Mouse (Mus musculus) layer of hippocampus, adult 2 months (tissue): Measurements from ENCODE around the gene Nab2. TPM values are rescaled to one million over a fixed set of nuclear protein-coding genes. Genes with fewer than 3 reads are reported as not detected.
A peak's percentile ranks its signal among the peaks of the same experiment; 100 is the strongest.

Experiments
- DNase-seq, 2 experiments: peaks; one replicate each; pipeline ENCODE4 v3.0.0; 2022; ENCODE audit warnings: low spot score in 2 of 2
- H3K27ac ChIP-seq: fragments of 200-600 bp; 2 replicates; pipeline ENCODE4 v1.8.1; 2022
- H3K4me3 ChIP-seq: fragments of 200-600 bp; 2 replicates; pipeline ENCODE4 v1.8.1; 2022; ENCODE audit warnings: mild to moderate bottlenecking
- CTCF ChIP-seq: fragments of 200-600 bp; conservative IDR thresholded peaks from 2 replicates; pipeline ENCODE4 v1.8.1; 2022; ENCODE audit warnings: antibody characterized with exemption, mild to moderate bottlenecking, moderate library complexity
- total RNA-seq, 2 experiments: library from RNA; stranded (reverse); gene quantifications; 2 replicates each; pipeline ENCODE4 v1.2.3; 2021

Nab2 gene
- total RNA-seq, 2 experiments from 2014 or later = 44.0 to 44.4 TPM

DNA sequence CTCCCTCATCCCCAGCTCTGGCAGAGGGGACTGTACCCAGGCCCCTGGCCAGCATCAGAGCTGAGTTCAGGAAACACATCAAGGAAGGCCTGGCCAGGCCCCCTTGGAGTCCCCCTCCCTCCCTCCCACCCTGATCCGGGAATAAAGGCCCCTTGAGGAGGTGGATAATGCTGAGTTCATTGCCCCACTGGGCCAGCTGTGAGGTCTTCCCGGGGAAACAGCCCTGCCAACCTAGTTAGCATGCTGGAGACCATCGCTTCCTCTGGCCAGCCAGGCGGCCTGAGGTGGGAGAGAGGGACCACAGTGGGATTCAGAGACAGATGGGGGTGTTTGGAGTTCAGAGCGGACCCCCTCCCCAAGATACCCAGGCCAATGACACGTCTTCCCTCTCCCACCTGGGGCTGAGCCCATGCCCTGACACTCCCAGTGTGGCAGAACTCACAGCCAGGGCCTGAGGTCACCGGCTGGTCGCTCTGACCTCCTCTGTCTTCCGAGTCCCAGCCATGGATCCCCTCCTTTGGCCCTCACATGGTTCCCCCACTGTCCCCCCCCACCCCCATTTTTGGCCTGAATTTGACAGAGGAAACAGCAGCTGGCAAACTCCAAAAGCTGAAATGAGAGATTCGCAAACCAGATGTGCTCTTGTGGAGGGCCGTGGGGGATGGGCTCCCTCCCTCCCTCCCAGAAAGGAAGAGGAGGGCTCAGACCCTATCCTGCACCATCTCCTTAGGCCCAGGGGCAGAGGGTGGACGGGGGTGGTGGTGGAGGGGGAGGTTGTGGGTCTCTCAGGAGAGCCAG lies 53.9 kb downstream of the Nab2 start:
- Histone ChIP-seq H3K4me3 (no peak overlapping the region), H3K27ac (peak overlapping the region; percentile 99)
- DNase-seq = peak in 1 of 2 experiments; percentile 73
- TF ChIP-seq CTCF = no peak

DNA sequence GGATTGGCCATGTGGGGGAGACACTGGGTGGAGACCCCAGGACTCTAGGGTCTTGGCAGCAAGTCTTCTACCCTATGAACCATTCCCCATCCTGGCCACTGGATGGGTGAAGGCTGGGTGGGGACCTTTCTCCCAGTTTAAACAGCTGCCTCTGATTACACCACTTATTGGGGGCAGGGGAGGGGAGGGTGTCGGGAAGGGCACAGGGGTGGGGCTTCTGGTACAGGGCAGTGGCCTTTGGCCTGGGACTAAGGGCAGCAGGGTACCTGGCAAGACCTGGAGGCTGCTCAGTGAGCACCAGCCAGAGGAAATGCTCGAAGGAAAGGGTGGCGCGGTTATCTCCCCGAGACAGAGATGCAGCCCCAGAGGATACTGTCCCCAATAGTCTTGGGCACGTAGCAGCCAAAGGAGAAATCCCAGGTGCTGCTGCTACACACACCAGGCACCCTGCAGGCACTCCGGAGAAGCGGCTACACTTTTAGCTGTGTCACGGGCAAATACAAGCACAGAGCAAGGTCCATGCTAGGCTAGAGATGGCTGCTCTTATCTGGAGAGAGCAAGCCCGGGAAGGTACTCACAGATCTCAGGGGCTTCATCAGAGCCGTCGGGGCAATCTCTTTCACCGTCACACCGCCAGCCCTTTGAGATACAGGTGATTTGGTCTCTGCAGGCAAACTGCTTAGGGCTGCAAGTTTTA lies 56.1 kb downstream of the Nab2 start:
- H3K27ac ChIP-seq = peak overlapping the region; percentile 99; the same call in 1 of the 2 replicates
- H3K4me3 ChIP-seq = no peak overlapping the region
- TF ChIP-seq CTCF = no peak
- DNase-seq = no peak

Other genes with a start within 250 kb of the Nab2 start
- 1 to 10 TPM; 2.4 to 8.1 TPM for gene Stac3, start 166.9 kb downstream of the Nab2 start, total RNA-seq
- 1 to 10 TPM; 3.5 to 3.7 TPM for gene Ndufa4l2, start 153.6 kb downstream of the Nab2 start, total RNA-seq
- gene Shmt2, start 146.1 kb downstream of the Nab2 start, total RNA-seq = 10 to 100 TPM; 25.4 to 27.6 TPM
- 1 to 10 TPM; 1.2 to 1.6 TPM for gene Nxph4, start 134.0 kb downstream of the Nab2 start, total RNA-seq
- gene Lrp1, start 47.4 kb downstream of the Nab2 start, total RNA-seq = 100 to 1,000 TPM; 288 to 310 TPM
- 1 to 10 TPM; 6.4 to 6.7 TPM for gene Stat6, start 25.6 kb downstream of the Nab2 start, total RNA-seq
- 1 to 10 TPM; 5.8 to 6.8 TPM for gene Nemp1, start 1.7 kb downstream of the Nab2 start, total RNA-seq
- 1 to 10 TPM in 1 of 2 experiments, under 1 TPM in 1; 0.59 to 1.1 TPM for gene Myo1a, start 36.6 kb upstream of the Nab2 start, total RNA-seq
- 1 to 10 TPM; 2.2 to 3.6 TPM for gene Tac2, start 55.9 kb upstream of the Nab2 start, total RNA-seq
- 10 to 100 TPM; 10.5 to 11.5 TPM for gene Zbtb39, start 71.0 kb upstream of the Nab2 start, total RNA-seq
- 1 to 10 TPM; 1.2 to 1.7 TPM for gene Gpr182, start 83.2 kb upstream of the Nab2 start, total RNA-seq
- under 1 TPM in 1 of 2 experiments, not detected in 1; 0.18 TPM for gene Rdh1, start 91.2 kb upstream of the Nab2 start, total RNA-seq
- under 1 TPM in 1 of 2 experiments, not detected in 1; 0.39 TPM for gene Rdh16f1, start 91.2 kb upstream of the Nab2 start, total RNA-seq
- under 1 TPM in 1 of 2 experiments, not detected in 1; 0.61 TPM for gene Rdh9, start 107.8 kb upstream of the Nab2 start, total RNA-seq
- under 1 TPM; 0.17 to 0.26 TPM for gene Rdh16, start 132.6 kb upstream of the Nab2 start, total RNA-seq
- not detected for gene Rdh19, start 181.4 kb upstream of the Nab2 start, total RNA-seq
- gene Rdh16f2, start 197.9 kb upstream of the Nab2 start, total RNA-seq = not detected
- not detected for gene Rdh7, start 220.2 kb upstream of the Nab2 start, total RNA-seq
- gene Sdr9c7, start 229.9 kb upstream of the Nab2 start, total RNA-seq = under 1 TPM in 1 of 2 experiments, not detected in 1; 0.12 TPM